Mouse (Mus musculus): ENCODE results near the gene Olfr267. TPM values are rescaled to one million over a fixed set of nuclear protein-coding genes. Genes with fewer than 3 reads are reported as not detected.

The Olfr267 gene
- polyA plus RNA-seq (2012; rRNA removed; ENCODE audit: low replicate concordance) = 0.04 TPM in 1 of 2 replicates, not detected in the other

GRCm38 (mm10) chr4:58787616-58788015, at the start of gene Olfr267:
Olfr267 (minus strand) TSS chr4:58787716.

Other genes starting within 250 kb of the Olfr267 start
- 51.0 and 52.0 TPM in 2 replicates for gene Lpar1, start 233.8 kb downstream of the Olfr267 start, polyA plus RNA-seq (2012; rRNA removed; ENCODE audit: low replicate concordance)
- gene Ecpas, start 125.0 kb upstream of the Olfr267 start, polyA plus RNA-seq (2012; rRNA removed; ENCODE audit: low replicate concordance) = 26.9 and 30.1 TPM in 2 replicates
- not detected in 2 replicates for gene Zkscan16, start 155.9 kb upstream of the Olfr267 start, polyA plus RNA-seq (2012; rRNA removed; ENCODE audit: low replicate concordance)
- 12.7 and 12.9 TPM in 2 replicates for gene Ptgr1, start 199.4 kb upstream of the Olfr267 start, polyA plus RNA-seq (2012; rRNA removed; ENCODE audit: low replicate concordance)
- 3.5 and 4.2 TPM in 2 replicates for gene Dnajc25, start 207.3 kb upstream of the Olfr267 start, polyA plus RNA-seq (2012; rRNA removed; ENCODE audit: low replicate concordance)
- gene Gm20503, start 215.5 kb upstream of the Olfr267 start, polyA plus RNA-seq (2012; rRNA removed; ENCODE audit: low replicate concordance) = 3.7 TPM in 1 of 2 replicates, not detected in the other
- gene Gng10, start 247.4 kb upstream of the Olfr267 start, polyA plus RNA-seq (2012; rRNA removed; ENCODE audit: low replicate concordance) = 5.7 and 14.0 TPM in 2 replicates